Mouse (Mus musculus) left cerebral cortex, postnatal 14 days (tissue): ENCODE results near the gene Stap2. TPM values are rescaled to one million over a fixed set of nuclear protein-coding genes. Genes with fewer than 3 reads are reported as not detected.

Source experiments
- DNase-seq, 2 experiments: peaks; one replicate each; pipeline ENCODE4 v3.0.0; 2021 to 2022; ENCODE audit warnings: low spot score in 2 of 2, mixed read lengths in 1 of 2
- intact Hi-C: fragments of 180-260 bp; cut with DNase I; formaldehyde crosslinking; loops from one replicate; pipeline ENCODE4 v1.15.1; 2025
- total RNA-seq, 2 experiments: library from RNA; stranded (reverse); gene quantifications; 2 replicates each; pipeline ENCODE4 v1.2.3; 2021

Gene Stap2
- total RNA-seq, 2 experiments from 2014 or later = 4.4 to 4.7 TPM

DNA sequence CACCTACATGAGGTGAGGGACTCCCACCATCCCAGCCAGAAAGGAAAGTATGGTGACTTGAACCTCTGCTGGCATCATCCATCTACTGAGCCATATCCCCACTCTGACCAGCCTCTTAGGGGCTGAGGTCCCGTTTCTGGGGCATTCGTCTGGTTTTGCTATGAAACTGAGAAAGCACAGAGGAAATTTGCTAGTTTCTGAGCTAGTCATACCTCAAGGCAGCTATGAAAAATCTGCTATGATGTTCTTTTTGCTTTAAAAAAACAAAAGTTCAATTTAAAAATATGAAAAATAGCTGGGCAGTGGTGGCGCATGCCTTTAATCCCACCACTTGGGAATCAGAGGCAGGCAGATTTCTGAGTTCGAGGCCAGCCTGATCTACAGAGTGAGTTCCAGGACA is 56.7 kb downstream of the Stap2 start:
- intact Hi-C loops = loop anchor here (5.0 kb wide), 1 partner anchor 56 kb away; the partner anchor contains the start of gene Zfp959
- no peak for DNase-seq

Other genes with a start within 250 kb of the Stap2 start
- 1 to 10 TPM; 6.7 to 9.1 TPM for gene Zfp119a, start 126.7 kb downstream of the Stap2 start, total RNA-seq
- gene Zfp959, start 113.5 kb downstream of the Stap2 start, total RNA-seq = 1 to 10 TPM; 6.1 TPM
- gene Zfp119b, start 56.1 kb downstream of the Stap2 start, total RNA-seq = 1 to 10 TPM; 2.9 to 3.6 TPM
- gene Ebi3, start 52.9 kb downstream of the Stap2 start, total RNA-seq = 1 to 10 TPM; 2.0 to 3.3 TPM
- gene Yju2, start 46.5 kb downstream of the Stap2 start, total RNA-seq = 10 to 100 TPM; 14.2 to 15.0 TPM
- gene Shd, start 35.1 kb downstream of the Stap2 start, total RNA-seq = 10 to 100 TPM; 34.3 to 39.5 TPM
- 10 to 100 TPM; 89.9 to 97.3 TPM for gene Fsd1, start 19.1 kb downstream of the Stap2 start, total RNA-seq
- gene Mpnd, start 127 bp upstream of the Stap2 start, total RNA-seq = 100 to 1,000 TPM; 102 to 120 TPM
- gene Sh3gl1, start 31.1 kb upstream of the Stap2 start, total RNA-seq = 10 to 100 TPM; 51.4 to 57.8 TPM
- 1 to 10 TPM; 2.5 to 4.0 TPM for gene Chaf1a, start 34.9 kb upstream of the Stap2 start, total RNA-seq
- gene Ubxn6, start 69.4 kb upstream of the Stap2 start, total RNA-seq = 10 to 100 TPM; 74.4 to 89.6 TPM
- gene Hdgfl2, start 74.0 kb upstream of the Stap2 start, total RNA-seq = 10 to 100 TPM; 97.6 to 97.9 TPM
- 1 to 10 TPM in 1 of 2 experiments, under 1 TPM in 1; 0.36 to 1.1 TPM for gene Plin4, start 104.2 kb upstream of the Stap2 start, total RNA-seq
- 1 to 10 TPM in 1 of 2 experiments, under 1 TPM in 1; 0.46 to 1.1 TPM for gene Plin5, start 112.0 kb upstream of the Stap2 start, total RNA-seq
- 1 to 10 TPM; 1.2 to 2.8 TPM for gene Lrg1, start 116.4 kb upstream of the Stap2 start, total RNA-seq
- gene Sema6b, start 134.8 kb upstream of the Stap2 start, total RNA-seq = 100 to 1,000 TPM; 135 to 144 TPM
- gene Tnfaip8l1, start 156.9 kb upstream of the Stap2 start, total RNA-seq = 1 to 10 TPM; 8.3 to 9.8 TPM
- 10 to 100 TPM; 47.2 to 48.0 TPM for gene Mydgf, start 178.3 kb upstream of the Stap2 start, total RNA-seq
- 10 to 100 TPM; 50.5 to 57.1 TPM for gene Dpp9, start 213.3 kb upstream of the Stap2 start, total RNA-seq